In the genomic region with DNA sequence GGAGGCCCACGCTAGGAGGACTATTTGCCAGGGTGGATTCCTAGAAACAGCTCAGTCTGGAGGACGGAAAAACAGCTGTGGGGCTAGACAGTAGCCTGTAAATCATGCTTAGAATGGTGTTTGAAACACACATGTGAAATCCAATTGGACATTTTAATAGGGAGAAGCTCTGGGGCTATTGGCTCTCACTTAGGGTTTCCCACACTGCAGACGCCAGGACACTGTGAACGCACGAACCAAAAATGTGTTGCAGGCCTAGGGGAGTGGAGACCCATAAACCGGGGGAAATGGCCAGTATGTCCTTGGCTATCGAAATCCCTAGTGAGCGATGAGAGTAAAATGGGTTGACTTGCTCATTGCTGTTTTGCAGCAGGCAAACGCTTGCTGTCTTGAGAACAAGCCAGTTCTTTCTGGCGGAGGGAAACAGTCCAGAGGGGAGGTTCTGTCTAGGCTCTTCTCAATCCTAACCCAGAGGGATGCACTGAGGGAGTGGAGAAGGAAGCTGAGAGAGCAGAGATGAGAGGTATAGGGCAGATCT, we compare ENCODE assay signal across 12 mouse cellular contexts.
DNase-seq lines count a peak whose midpoint lies in the region; ATAC-seq lines count a peak whose summit lies in the region.
"Had no signal": no experiment of that assay in that cellular context is flagged by ENCODE, and none has a peak within 500 bp of the region (broad histone marks: within the 10 kb centered on the region; RNA-seq: fewer than 3 reads in every experiment).

No protein-coding gene starts in this region.

- peaks cover 22% of the 10 kb centered on the region for H3K36me3 ChIP-seq in kidney, embryonic 14.5 days (ENCODE audit: control insufficient read depth, insufficient read depth, low read length)
- H3K36me3 ChIP-seq in limb, embryonic 12.5 days = peaks cover 51% of the 10 kb centered on the region

- peak; percentile 52; the same call in 1 of the 2 replicates for ATAC-seq in kidney, embryonic 14.5 days (ENCODE audit: low FRiP score, low TSS enrichment)
- ATAC-seq in limb, embryonic 12.5 days (ENCODE audit: insufficient number of reproducible peaks, insufficient read depth, low FRiP score, low TSS enrichment, low read depth) = peak; percentile 60; the same call in 1 of the 2 replicates
- ATAC-seq in monocyte, adult 5-6 weeks (replicated peaks; ENCODE audit: insufficient number of reproducible peaks, low FRiP score, low TSS enrichment, poor library complexity, severe bottlenecking) = no peak
- ATAC-seq in CD4-positive, CD25-positive, alpha-beta regulatory T cell, adult 4 months = no peak
- ATAC-seq: midbrain, embryonic 16.5 days had no signal

- no peak overlapping the region for H3K9ac ChIP-seq in kidney, embryonic 14.5 days (ENCODE audit: low read depth, low read length)
- no peak overlapping the region for H3K9ac ChIP-seq in limb, embryonic 12.5 days (replicated peaks)
- H3K9ac ChIP-seq: lung, embryonic 15.5 days; stomach, embryonic 15.5 days had no signal

- H3K27ac ChIP-seq in kidney, embryonic 14.5 days (ENCODE audit: low read depth, low read length) = no peak overlapping the region
- peak overlapping the region; percentile 69 for H3K27ac ChIP-seq in limb, embryonic 12.5 days
- H3K27ac ChIP-seq: lung, embryonic 15.5 days; stomach, embryonic 15.5 days had no signal

- H3K9me3 ChIP-seq in kidney, embryonic 14.5 days (ENCODE audit: control insufficient read depth, low read length) = no peaks in the 10 kb centered on the region
- H3K9me3 ChIP-seq in limb, embryonic 12.5 days = no peaks in the 10 kb centered on the region
- H3K9me3 ChIP-seq: lung, embryonic 15.5 days; stomach, embryonic 15.5 days had no signal

- H3K4me1 ChIP-seq in kidney, embryonic 14.5 days (ENCODE audit: control insufficient read depth, insufficient read depth, low read length) = no peaks in the 10 kb centered on the region
- peaks cover 28% of the 10 kb centered on the region for H3K4me1 ChIP-seq in limb, embryonic 12.5 days (replicated peaks)
- H3K4me1 ChIP-seq: lung, embryonic 15.5 days; stomach, embryonic 15.5 days had no signal

- no peaks in the 10 kb centered on the region for H3K27me3 ChIP-seq in kidney, embryonic 14.5 days (ENCODE audit: control insufficient read depth, insufficient read depth, low read length)
- no peaks in the 10 kb centered on the region for H3K27me3 ChIP-seq in limb, embryonic 12.5 days
- H3K27me3 ChIP-seq: CH12.LX; lung, embryonic 15.5 days; stomach, embryonic 15.5 days had no signal

- DNase-seq in kidney, adult 18-20 months = no peak
- DNase-seq in forelimb bud, embryonic 11.5 days (ENCODE audit: low read depth, low spot score) = peak; percentile 10
- peak; percentile 73 for DNase-seq in heart, adult 8-10 months (ENCODE audit: low spot score)
- no peak for DNase-seq in spleen, postnatal 4 days (ENCODE audit: low spot score in 2 of 2)

- H3K4me2 ChIP-seq in kidney, embryonic 14.5 days (replicated peaks; ENCODE audit: low read depth, low read length) = no peak overlapping the region
- no peak overlapping the region for H3K4me2 ChIP-seq in limb, embryonic 12.5 days
- H3K4me2 ChIP-seq: lung, embryonic 15.5 days; stomach, embryonic 15.5 days had no signal

- no peak overlapping the region for H3K4me3 ChIP-seq in kidney, embryonic 14.5 days (ENCODE audit: low read length)
- H3K4me3 ChIP-seq in limb, embryonic 12.5 days (replicated peaks) = no peak overlapping the region
- H3K4me3 ChIP-seq: lung, embryonic 15.5 days; stomach, embryonic 15.5 days had no signal

- whole genome bisulfite sequencing in kidney, embryonic 14.5 days = 55% methylated on average over 10 of the region's 10 CpGs
- WGBS in limb, embryonic 12.5 days = 42% methylated on average over 10 of the region's 10 CpGs

Comparison
In these comparisons a context has a peak if more than half of its experiments do, and no peak if none do; other contexts are left out.
1. ATAC-seq: peak in kidney, embryonic 14.5 days (single experiment) and limb, embryonic 12.5 days (single experiment); none in monocyte, adult 5-6 weeks (single experiment) and CD4-positive, CD25-positive, alpha-beta regulatory T cell, adult 4 months (single experiment).
2. DNase-seq: peak in forelimb bud, embryonic 11.5 days (single experiment) and heart, adult 8-10 months (single experiment); none in kidney, adult 18-20 months (single experiment) and spleen, postnatal 4 days (0 of 2).